Mouse (Mus musculus): ENCODE data around the gene Plekhh3.

Gene Plekhh3

DNA sequence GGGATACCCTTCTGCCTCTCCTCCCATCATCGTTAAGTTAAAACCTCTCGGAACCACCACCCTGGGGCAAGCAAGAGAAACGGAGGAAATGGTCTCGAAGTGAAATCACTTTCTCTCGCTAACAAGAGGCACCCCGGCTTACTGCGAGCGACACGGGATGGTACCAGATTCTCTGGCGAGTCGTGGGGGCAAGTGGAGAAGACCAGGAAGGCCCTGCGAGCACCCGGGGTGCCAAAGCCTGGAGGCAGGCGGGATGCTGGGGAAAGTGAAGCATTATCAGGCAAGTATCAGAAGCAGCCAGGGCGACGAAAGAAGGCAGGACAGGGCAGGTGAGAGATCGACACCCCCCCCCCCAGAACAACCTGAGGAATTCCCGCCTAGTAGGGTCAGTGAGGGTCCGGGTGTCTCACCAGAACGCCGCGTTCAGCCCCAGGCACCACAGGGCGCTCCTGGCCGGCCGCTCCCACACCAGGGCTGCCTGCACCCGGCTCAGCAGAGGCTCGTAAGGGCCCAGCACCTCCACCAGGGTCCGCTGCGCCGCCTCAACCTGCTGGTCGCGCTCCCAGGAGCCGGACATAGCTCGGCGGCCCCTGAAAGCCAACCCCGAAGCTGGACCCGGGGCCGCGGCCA, 51.9 kb downstream of the Plekhh3 start:
- DNase-seq = no peak

DNA sequence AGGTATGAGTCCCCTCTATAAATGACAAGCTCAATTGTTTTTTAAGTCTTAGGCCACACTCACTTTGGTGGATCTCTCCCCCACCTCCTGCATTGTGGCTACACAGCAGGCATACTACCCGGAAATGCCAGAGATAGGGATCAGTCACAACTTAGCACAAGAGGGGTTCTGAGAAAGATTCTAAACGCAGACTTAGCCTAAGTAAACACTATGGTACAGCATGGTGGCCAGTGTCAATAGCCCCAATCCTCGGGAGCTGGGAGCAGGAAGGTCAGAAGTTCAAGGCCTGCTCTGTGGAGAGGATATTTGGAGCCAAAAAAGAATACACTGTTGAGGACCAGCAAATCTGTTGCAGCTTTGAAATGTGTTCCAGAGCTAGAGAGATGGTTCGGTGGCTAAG, 53.0 kb downstream of the Plekhh3 start:
- no peak for DNase-seq

DNA sequence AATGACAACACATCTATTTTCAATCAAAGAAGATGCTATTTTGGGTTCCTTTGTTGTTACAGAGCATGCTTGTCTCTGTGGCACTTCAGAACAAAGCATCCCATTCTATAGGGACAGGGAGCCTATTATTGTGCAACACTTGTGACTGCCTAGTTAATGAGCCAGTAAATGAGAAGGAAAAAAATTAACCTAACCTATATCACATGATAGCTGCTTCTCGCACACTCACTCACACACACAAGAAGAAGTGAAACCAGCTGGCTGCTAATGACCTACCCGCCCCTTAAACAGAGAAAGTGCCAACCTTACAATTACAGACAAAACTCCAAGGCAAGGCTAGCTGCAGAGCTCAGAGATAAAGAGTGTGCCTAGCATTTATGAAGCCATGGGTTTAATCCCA, 55.6 kb downstream of the Plekhh3 start:
- no peak for DNase-seq

All from cerebellum, adult 8-10 months (tissue).